Mouse (Mus musculus): Measurements from ENCODE around the gene Tma7.

- no peak for TF ChIP-seq CTCF (IDR thresholded peaks at IDR 0.05; ENCODE audit: low read depth, low read length)
- no peak for TF ChIP-seq POLR2A (IDR thresholded peaks at IDR 0.05; ENCODE audit: insufficient read depth, low read length)
Observed at GRCm38 (mm10) chr9:109053851-109054250, 28.5 kb downstream of the Tma7 start.

All from ES-Bruce4 (cell line).